Mouse (Mus musculus): Measurements from ENCODE around the gene Calhm5.

DNA sequence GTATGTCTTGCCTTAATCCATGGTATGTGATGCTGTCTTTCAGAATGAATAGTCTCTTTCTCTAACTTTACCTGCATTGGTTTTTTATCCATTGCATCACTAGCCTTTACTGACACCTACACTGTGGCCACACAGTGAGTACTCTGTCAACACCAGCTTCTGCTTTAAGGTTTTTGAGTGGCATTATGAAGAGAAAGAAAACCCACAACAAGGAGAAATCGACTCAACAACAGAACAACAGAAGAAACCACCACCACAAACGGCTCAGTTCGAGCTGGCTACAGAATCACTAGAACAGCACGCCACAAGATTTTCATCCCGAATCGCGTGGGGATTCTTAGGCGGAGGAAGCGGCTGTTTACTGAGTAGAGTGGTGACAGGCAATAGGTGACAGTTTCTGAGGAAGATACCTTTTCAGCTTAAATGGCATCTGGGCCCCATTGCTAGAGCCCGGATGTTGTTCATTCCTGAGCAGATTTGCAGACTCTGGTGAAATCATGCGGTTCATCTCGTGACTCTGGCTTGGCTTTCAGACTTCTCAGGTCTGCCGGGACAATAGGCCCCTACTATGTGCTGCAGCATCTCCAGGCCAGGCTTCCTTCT is 14.6 kb upstream of the Calhm5 start:
- no peak for TF ChIP-seq CTCF (IDR thresholded peaks at IDR 0.05; ENCODE audit: low read depth, low read length)
- TF ChIP-seq POLR2A (IDR thresholded peaks at IDR 0.05; ENCODE audit: extremely low read depth, insufficient read depth, low read length), result no peak

Data from liver, adult 2 months (tissue).